Mouse (Mus musculus): ENCODE measurements around the gene A830018L16Rik.

DNA sequence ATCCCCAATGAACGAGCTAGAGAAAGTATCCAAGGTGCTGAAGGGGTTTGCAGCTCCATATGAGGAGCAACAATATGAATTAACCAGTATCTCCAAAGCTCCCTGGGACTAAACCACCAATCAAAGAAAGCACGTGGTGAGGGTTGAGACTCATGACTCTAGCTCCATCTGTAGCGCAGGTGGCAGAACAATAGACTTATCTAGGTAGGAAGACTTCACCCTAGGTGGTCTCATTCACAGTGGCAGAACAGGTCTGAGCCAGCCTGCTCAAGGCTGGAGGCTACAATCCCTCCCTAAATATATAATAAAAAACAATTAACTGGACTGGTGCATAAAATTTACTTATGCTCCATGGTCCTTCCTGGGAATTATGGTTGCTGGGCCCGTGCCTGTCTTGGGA, 18.5 kb upstream of the A830018L16Rik start:
- TF ChIP-seq EP300 (IDR thresholded peaks at IDR 0.05; ENCODE audit: low read depth) (no peak), CTCF (IDR thresholded peaks at IDR 0.05; ENCODE audit: low read depth) (no peak)
